Mouse (Mus musculus) cerebellum, adult 2 months (tissue): Measurements from ENCODE around the gene Lrmda.

Experiments
- CTCF ChIP-seq: fragments of 200-500 bp; IDR thresholded peaks from 2 replicates; pipeline ENCODE4 v1.5.1; 2011; ENCODE audit warnings: low read depth, mild to moderate bottlenecking, control low read depth, low read length, moderate library complexity, borderline replicate concordance; ENCODE audit not compliant: insufficient read depth
- POLR2A ChIP-seq: fragments of 200-500 bp; IDR thresholded peaks from 2 replicates; pipeline ENCODE4 v1.6.1; 2011; ENCODE audit warnings: low read length, control low read depth, borderline replicate concordance; ENCODE audit not compliant: insufficient read depth

GRCm38 (mm10) chr14:23046330-23046729 lies 1026.8 kb downstream of the Lrmda start:
- TF ChIP-seq POLR2A, result no peak
- TF ChIP-seq CTCF, result peak; percentile 34; the same call in 1 of the 2 replicates
